Mouse (Mus musculus): ENCODE data around the gene Cep85l.

- TF ChIP-seq CTCF (IDR thresholded peaks at IDR 0.05; ENCODE audit: low read depth, low read length) (no peak), POLR2A (IDR thresholded peaks at IDR 0.05; ENCODE audit: borderline replicate concordance, low read depth, low read length) (no peak)
Measured at GRCm38 (mm10) chr10:53305867-53306266, 73.9 kb downstream of the Cep85l start.
